Mouse (Mus musculus) testis, postnatal 10 days (tissue): ENCODE data around the gene Rorb.

Experiments used
- DNase-seq: peaks from one replicate; pipeline ENCODE4 v3.0.0; 2021; ENCODE audit warnings: low spot score

Rorb gene

DNA sequence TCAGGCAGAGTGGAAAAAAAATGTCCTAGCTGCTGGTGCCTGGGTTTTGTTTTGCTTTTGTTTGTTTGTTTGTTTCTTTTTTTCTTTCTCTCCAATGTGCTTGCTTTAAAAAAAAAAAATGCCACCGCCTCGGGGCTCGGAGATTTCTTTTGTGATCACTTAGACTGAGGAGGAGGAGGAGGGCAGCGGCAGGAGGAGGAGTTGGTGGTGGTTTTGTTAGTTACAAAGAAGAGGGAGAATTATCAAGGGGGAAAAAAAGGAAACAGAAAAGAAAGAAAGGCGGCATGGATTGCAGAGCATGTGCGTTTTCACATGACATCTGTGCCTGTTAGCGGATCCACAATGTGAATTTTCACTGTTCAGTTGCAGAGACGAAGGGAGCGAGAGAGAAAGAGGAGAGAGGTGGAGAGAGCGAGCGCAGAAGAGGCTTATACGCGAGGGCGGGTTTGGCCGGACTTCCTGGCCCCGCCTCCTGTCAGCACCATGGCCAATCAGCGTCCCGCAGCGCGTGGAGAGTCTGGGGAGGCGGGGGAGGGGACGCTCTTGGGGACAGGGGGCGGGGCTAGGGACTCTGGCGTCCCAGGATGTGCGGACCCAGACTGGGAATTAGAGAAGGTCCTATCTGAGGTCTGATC is at the start of gene Rorb:
TSS of gene Rorb (minus strand) at position 404 of the 635 bp plus-strand sequence.
- peak; percentile 84 for DNase-seq

- no peak for DNase-seq
These were observed 37.9 kb upstream of the Rorb start for GRCm38 (mm10) chr19:19148847-19149246.

DNA sequence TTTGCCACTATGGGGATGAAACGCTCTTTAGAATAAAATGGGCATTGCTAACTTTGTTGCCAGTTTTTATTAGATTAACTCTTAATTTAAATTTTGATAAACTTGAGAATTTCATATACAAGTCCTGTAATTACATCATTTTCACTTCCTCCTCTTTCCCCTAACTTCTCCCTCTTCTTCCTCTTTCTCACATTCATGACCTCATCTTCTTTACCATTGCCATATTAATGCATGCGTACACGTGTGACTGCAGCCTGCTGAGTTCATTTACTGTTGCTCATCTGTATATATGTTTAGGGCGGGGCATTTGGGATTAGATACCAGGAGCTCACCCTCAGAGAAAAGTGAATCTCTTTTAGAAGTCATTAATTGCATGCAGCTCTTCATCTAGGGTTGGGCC is 33.5 kb upstream of the Rorb start:
- DNase-seq: no peak

DNA sequence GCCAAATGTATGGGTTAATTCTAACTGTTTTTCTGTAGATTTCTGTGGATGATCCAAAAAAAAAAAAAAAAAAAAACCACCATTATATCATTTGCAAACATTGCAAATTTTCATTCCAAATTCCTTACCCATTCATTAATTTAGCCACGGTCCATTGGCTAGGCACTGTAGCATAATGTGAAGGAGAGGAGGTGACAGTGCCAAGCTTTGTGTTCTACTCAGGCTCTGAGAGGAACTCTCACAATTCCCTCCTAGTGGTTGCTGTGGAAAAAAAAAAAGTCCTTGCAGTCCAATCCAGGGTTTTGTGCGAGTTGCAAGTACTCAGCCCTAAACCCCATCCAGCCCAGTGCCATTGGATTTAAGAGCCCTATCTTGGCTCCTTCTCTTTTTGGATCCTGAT is 25.9 kb upstream of the Rorb start:
- DNase-seq: no peak

GRCm38 (mm10) chr19:19135838-19136237 is 24.8 kb upstream of the Rorb start:
- DNase-seq: no peak

GRCm38 (mm10) chr19:19122324-19122723 is 11.3 kb upstream of the Rorb start:
- DNase-seq: no peak

DNA sequence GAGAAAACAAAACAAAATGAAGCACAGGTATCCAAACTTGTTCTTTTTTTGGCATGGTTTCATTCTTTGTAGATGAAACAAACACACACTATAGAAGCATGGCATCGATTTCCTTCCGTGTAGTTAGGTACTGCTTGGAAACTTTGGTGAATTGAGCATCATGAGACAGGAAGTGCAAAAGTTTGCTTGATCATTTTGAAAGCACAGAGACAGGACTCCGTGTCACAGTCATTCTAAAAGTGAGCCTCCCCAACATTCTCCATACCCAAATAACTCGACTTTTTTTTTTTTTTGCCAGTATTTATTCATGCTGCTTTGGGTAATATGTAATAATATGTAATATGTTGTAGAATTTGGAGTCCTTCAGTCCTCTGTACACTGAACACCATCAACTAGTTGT is 1.2 kb upstream of the Rorb start:
- DNase-seq: no peak

GRCm38 (mm10) chr19:19111428-19112170 is 603 bp upstream of the Rorb start:
- no peak for DNase-seq

- peak; percentile 52 for DNase-seq
These were observed 806 bp downstream of the Rorb start for GRCm38 (mm10) chr19:19110011-19110768.

DNA sequence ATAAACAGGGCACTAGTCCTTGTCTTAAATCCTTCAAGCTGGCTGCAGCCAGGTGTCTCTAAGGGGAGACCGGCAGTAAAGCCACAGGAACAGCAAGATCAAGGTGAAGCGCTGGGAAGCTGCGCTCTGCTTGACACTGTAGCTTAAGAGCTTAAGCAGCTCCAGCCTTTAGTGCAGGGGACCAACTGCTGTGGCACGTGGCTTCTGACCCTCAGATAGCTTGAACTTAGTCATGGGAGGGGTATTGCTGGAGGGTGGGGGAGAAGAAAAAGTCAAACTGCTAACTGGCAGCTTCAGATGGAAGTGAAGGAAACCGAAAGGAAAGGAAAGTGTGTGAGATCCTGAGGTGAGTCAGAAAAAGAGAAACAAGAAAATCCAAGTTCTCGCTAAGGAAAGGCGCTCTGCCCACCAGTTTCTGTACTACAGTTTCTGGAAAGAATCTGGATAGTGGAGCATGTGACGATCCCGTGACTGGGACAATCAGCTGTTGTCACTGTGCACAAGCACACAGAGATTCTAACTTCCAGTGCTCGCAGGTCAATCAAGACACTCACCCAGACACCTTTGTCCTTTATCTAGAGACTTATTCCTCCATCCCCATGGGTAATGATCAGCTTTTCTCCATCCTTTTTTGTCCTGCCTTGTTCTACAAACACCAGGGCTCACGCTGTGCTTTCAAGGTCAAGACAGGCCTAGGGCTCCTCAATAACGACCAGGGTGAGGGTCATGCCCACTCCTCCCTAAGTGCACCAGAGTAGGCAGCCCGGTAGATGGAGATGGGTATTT is 2.2 kb downstream of the Rorb start:
- no peak for DNase-seq

DNA sequence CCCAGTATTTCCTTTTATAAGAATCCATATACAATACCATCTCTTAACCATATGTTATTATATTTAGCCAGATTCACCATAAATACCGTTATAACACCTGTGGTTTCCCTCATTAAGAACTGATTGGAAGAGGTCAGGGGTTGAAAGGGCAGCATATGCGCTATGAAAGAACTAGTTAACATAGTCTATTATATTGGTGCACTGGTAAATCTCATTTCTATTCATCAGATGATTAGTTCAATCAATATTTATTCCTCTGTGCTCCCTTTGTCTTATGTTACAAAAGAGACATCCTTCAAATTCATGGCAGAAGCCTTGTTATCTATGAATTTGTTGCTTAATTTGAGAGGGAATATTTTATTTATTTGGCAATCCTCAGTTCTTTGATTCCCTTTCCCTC is 6.4 kb downstream of the Rorb start:
- no peak for DNase-seq

GRCm38 (mm10) chr19:19097149-19097548 is 13.8 kb downstream of the Rorb start:
- DNase-seq: no peak

- DNase-seq: no peak
These were observed 21.6 kb downstream of the Rorb start for GRCm38 (mm10) chr19:19089427-19089826.

GRCm38 (mm10) chr19:19077880-19078279 is 33.1 kb downstream of the Rorb start:
- DNase-seq: no peak

GRCm38 (mm10) chr19:19074756-19075155 is 36.2 kb downstream of the Rorb start:
- DNase-seq: no peak

- DNase-seq: no peak
These were observed 52.1 kb downstream of the Rorb start for GRCm38 (mm10) chr19:19058710-19059398.

DNA sequence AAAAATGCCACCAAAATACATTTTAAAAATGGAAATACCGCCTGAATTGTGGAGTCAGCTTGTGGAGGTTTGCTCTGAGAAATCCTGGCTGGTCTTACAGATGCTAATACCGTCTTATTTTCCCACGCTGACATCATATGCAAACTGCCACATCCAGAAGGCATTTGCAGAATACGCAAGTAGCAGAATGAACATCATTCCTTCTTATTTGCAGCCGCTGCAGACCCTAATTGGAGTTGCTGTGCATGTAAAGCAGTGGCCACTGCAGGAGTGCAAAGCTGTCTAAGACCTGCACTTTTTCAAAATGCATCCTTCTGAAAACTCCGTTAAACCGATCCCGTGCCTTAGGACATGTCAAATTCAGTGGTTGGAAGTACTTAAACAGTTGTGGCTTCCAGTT is 52.8 kb downstream of the Rorb start:
- DNase-seq: no peak

DNA sequence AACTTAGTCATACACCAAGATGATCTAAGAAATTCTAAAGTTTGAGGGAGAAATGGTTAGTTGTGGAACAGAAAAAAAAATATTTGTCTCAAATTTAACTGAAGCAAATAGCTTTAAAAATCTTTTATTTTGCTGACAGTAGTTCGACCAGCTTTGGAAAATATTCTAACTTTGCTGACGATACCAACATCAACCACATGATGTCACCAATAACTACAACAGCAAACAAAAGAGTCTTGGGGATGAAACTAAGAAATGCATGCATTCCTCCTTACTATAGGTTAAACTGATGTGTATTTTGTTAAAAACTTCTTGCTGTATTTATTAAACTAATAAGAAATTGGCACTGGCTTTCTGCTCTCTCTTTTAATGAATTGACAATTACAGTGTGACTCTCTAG is 67.9 kb downstream of the Rorb start:
- DNase-seq: no peak

GRCm38 (mm10) chr19:19040800-19041199 is 70.2 kb downstream of the Rorb start:
- DNase-seq: no peak

DNA sequence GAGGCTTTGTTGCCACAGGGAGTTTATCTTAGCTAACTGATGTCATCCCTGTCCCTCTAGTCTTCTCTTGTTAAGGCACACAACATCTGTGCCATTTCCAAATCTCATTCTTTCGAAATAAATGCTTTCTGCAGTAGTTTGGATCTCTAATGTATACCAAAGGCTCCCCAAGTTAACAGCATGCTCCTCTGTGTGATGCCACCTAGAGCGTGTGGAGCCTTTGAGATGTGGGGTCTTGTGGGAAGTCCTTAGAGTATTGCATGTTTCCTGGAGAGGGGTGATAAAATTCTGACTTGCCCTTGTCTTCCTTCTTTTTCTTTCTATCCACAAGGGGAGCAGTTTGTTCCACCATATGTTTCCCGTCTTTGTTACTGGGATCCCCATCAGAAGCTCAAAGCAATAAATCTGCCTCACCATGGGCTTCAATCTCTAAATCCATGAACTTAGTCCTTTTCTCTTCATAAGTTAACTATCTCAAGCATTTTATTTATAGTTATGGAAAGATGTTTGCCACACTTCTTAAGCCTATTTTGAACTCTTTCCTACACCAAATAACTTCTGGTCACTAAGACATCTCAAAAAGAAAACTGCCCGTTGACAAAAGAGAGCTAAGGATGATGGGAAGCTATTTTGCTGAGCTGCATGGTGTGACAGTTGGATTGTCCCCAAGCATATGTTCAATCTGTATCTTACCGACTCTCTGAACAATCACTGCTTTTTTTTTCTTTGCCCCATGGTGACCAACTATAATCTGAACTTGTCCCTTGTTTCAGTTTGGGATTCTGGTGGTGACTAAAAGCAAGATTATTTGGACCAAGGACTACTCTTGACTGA is 76.3 kb downstream of the Rorb start:
- no peak for DNase-seq

DNA sequence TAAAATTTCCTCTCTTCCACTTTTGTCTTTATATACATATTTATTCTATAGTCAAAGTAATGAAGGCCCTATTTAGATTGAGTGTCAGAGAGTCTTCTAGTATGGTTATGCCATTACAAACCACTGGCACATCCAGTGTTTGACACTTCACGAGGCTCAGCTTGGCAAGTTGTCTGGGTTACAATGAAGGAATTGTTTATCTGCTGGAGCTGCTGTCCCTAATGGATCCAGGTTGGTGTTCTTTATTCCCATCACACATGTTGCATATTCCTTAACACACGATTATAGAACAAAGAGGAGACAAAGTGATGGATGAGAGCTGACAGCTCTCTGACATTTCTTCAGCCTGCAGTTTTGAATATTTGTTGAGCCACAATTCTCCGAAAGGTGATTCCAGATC is 77.0 kb downstream of the Rorb start:
- no peak for DNase-seq
